11 mouse cellular contexts compared by ENCODE assay signal in genomic region chr15:67636155-67636554, GRCm38 (mm10).
A peak's percentile ranks its signal among the peaks of the same experiment; 100 is the strongest.
DNase-seq lines count a peak whose midpoint lies in the region; ATAC-seq lines count a peak whose summit lies in the region.
"Had no signal": no experiment of that assay in that cellular context is flagged by ENCODE, and none has a peak within 500 bp of the region (broad histone marks: within the 10 kb centered on the region; RNA-seq: fewer than 3 reads in every experiment).

No protein-coding gene starts in this region.

- no peaks in the 10 kb centered on the region for H3K9me3 ChIP-seq in heart, embryonic 10.5 days
- H3K9me3 ChIP-seq: heart, embryonic 15.5 days had no signal

- no peaks in the 10 kb centered on the region for H3K27me3 ChIP-seq in heart, embryonic 10.5 days (ENCODE audit: insufficient read depth, poor library complexity, severe bottlenecking)
- H3K27me3 ChIP-seq: heart, embryonic 15.5 days had no signal

- H3K27ac ChIP-seq in heart, embryonic 10.5 days, result no peak overlapping the region
- H3K27ac ChIP-seq: heart, embryonic 15.5 days had no signal

- no peaks in the 10 kb centered on the region for H3K4me1 ChIP-seq in heart, embryonic 10.5 days
- H3K4me1 ChIP-seq: heart, embryonic 15.5 days had no signal

- H3K4me3 ChIP-seq in heart, embryonic 10.5 days, result no peak overlapping the region
- H3K4me3 ChIP-seq: heart, embryonic 15.5 days had no signal

- WGBS in heart, embryonic 10.5 days, result 53% methylated on average over 1 of the region's 1 CpGs

- DNase-seq in cerebellum, adult 11-12 months, result peak; percentile 4
- DNase-seq in heart, adult 18-20 months, result peak; percentile 45 to 50
- DNase-seq in heart, embryonic 10.5 days (ENCODE audit: low spot score), result no peak
- peak; percentile 55 for DNase-seq in brain, adult 2 months (ENCODE audit: low read depth, low spot score)
- DNase-seq in lung, postnatal 25 days (ENCODE audit: low spot score), result peak; percentile 53
- no peak for DNase-seq in embryo, embryonic 11 days
- no peak for DNase-seq in urinary bladder, postnatal 25 days (ENCODE audit: low spot score)
- DNase-seq: kidney, postnatal 10 days; thymus, postnatal 4 days had no signal

- H3K36me3 ChIP-seq in heart, embryonic 10.5 days, result no peaks in the 10 kb centered on the region
- H3K36me3 ChIP-seq: heart, embryonic 15.5 days had no signal

- ATAC-seq in cerebellum, adult (ENCODE audit: insufficient number of reproducible peaks, low FRiP score, low TSS enrichment), result no peak

Comparison
In these comparisons a context has a peak if more than half of its experiments do, and no peak if none do; other contexts are left out.
1. DNase-seq: peak in cerebellum, adult 11-12 months (single experiment), heart, adult 18-20 months (2 of 2), brain, adult 2 months (single experiment) and lung, postnatal 25 days (single experiment); none in heart, embryonic 10.5 days (single experiment), embryo, embryonic 11 days (single experiment) and urinary bladder, postnatal 25 days (single experiment).